Mouse (Mus musculus): ENCODE measurements around the gene Gpatch4. TPM values are rescaled to one million over a fixed set of nuclear protein-coding genes. Genes with fewer than 3 reads are reported as not detected.

The Gpatch4 gene
- polyA plus RNA-seq, 1 experiment = 4.4 TPM

DNA sequence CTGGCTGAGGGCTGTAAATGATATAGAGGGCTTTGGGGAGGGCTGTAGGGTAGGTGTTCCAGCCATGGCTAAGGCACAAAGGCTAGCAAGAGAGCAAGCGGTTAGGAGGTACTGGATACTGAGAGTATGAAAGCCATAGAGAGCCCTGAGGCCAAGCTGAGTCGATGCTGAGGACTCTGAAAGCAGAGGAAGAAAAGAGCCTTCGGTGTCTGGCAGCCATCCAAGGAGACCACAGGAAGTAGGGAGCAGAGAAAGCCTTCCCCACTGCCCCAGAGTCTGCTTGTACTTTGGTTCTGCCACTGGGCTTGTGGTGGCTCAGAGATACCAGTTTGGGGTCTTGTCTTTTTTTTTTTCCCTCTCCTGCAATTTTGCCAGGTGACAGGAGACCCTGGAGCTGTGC, 57.3 kb downstream of the Gpatch4 start:
- Histone ChIP-seq H3K4me3 (ENCODE audit: low read depth, low read length) (no peak overlapping the region), H3K27me3 (ENCODE audit: control insufficient read depth, insufficient read depth, low read length) (no peaks in the 10 kb centered on the region), H3K36me3 (ENCODE audit: control insufficient read depth, insufficient read depth, low read length) (peaks cover 16% of the 10 kb centered on the region), H3K4me1 (ENCODE audit: control insufficient read depth, insufficient read depth, insufficient read length, low read length) (no peaks in the 10 kb centered on the region), H3K27ac (ENCODE audit: insufficient read depth, low read depth, low read length) (no peak overlapping the region)
- no peak for TF ChIP-seq POLR2A (IDR thresholded peaks at IDR 0.05; ENCODE audit: low read depth, low read length)
- no peak for TF ChIP-seq CTCF (IDR thresholded peaks at IDR 0.05; ENCODE audit: extremely low read depth, insufficient read length, insufficient replicate concordance, low read depth, low read length)
- 66% methylated on average over 3 of the region's 3 CpGs for WGBS

DNA sequence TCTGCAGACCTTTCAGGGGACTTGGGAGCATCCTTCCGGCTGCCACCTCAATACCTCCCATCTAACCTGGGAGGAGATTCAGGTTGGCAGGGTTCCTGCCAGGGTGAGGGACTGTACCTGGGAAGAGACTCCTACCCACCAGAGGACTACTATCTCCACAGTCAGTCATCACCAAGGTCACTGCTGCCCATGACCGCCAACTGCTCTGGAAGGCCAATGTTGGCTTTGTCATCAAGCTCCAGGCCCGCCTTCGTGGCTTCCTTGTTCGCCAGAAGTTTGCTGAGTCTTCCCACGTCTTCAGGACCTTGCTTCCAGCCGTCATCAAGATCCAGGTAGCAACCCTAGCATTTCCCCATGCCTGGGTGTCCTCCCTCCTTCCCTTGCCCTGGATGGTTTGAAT, 58.8 kb downstream of the Gpatch4 start:
- no peaks in the 10 kb centered on the region for H3K27me3 ChIP-seq (ENCODE audit: control insufficient read depth, insufficient read depth, low read length)
- H3K27ac ChIP-seq (ENCODE audit: insufficient read depth, low read depth, low read length) = no peak overlapping the region
- no peaks in the 10 kb centered on the region for H3K4me1 ChIP-seq (ENCODE audit: control insufficient read depth, insufficient read depth, insufficient read length, low read length)
- H3K36me3 ChIP-seq (ENCODE audit: control insufficient read depth, insufficient read depth, low read length) = peaks cover 15% of the 10 kb centered on the region
- H3K4me3 ChIP-seq (ENCODE audit: low read depth, low read length) = no peak overlapping the region
- TF ChIP-seq CTCF (IDR thresholded peaks at IDR 0.05; ENCODE audit: extremely low read depth, insufficient read length, insufficient replicate concordance, low read depth, low read length) (no peak), POLR2A (IDR thresholded peaks at IDR 0.05; ENCODE audit: low read depth, low read length) (no peak)
- WGBS = 93% methylated on average over 7 of the region's 7 CpGs

DNA sequence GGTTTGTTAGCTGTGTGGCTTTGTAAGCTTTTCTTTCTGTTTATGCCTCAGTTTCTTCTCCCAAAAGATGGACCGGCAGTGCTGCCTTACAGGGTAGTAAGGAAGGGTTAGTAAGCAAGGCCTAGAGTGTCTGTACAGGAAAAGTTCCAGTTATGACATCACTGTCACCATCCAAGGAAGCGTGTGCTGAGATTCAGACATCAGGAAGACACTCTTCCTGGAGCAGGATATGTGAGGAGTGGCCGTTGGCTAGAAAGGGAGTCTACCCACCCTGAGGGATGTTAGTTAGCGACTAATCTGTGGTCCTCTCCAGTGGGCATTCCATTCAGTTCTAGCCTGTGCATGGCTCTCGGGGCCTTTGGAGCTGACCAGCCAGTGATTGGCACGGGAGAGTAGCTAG, 59.3 kb downstream of the Gpatch4 start:
- H3K27ac ChIP-seq (ENCODE audit: insufficient read depth, low read depth, low read length) = peak overlapping the region; percentile 12; the same call in 1 of the 2 replicates
- H3K27me3 ChIP-seq (ENCODE audit: control insufficient read depth, insufficient read depth, low read length) = no peaks in the 10 kb centered on the region
- H3K36me3 ChIP-seq (ENCODE audit: control insufficient read depth, insufficient read depth, low read length) = peaks cover 15% of the 10 kb centered on the region
- no peaks in the 10 kb centered on the region for H3K4me1 ChIP-seq (ENCODE audit: control insufficient read depth, insufficient read depth, insufficient read length, low read length)
- no peak for TF ChIP-seq POLR2A (IDR thresholded peaks at IDR 0.05; ENCODE audit: low read depth, low read length)
- WGBS = 92% methylated on average over 6 of the region's 6 CpGs
- no peak overlapping the region for H3K4me3 ChIP-seq (ENCODE audit: low read depth, low read length)

DNA sequence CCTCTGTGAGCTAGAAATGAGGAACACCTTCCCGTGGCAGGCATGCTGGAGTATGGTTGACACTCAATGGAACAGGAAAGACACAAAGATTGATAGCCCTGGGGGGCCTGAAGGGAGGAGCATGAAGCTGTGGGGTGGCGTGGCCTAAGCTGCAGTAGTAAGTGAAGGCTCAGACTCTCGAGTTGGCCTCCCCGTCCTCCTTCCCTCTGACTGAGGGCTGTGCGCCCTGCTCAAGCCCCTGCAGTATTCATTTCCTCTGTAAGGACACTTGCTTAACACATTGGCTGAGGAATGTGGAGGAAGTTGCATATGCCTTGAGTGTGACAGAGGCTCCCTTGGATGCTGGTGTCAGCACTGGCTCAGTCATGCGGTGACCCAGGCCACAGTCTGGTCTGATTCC, 59.7 kb downstream of the Gpatch4 start:
- Histone ChIP-seq H3K4me3 (ENCODE audit: low read depth, low read length) (no peak overlapping the region), H3K27ac (ENCODE audit: insufficient read depth, low read depth, low read length) (peak overlapping the region; percentile 12), H3K27me3 (ENCODE audit: control insufficient read depth, insufficient read depth, low read length) (no peaks in the 10 kb centered on the region), H3K4me1 (ENCODE audit: control insufficient read depth, insufficient read depth, insufficient read length, low read length) (no peaks in the 10 kb centered on the region), H3K36me3 (ENCODE audit: control insufficient read depth, insufficient read depth, low read length) (peaks cover 15% of the 10 kb centered on the region)
- 73% methylated on average over 6 of the region's 6 CpGs for whole genome bisulfite sequencing
- no peak for TF ChIP-seq POLR2A (IDR thresholded peaks at IDR 0.05; ENCODE audit: low read depth, low read length)
- TF ChIP-seq CTCF (IDR thresholded peaks at IDR 0.05; ENCODE audit: extremely low read depth, insufficient read length, insufficient replicate concordance, low read depth, low read length) = no peak

Other genes starting within 250 kb of the Gpatch4 start
- 0.08 and 0.18 TPM in 2 replicates for gene Ntrk1, start 247.9 kb upstream of the Gpatch4 start, polyA plus RNA-seq (2012; rRNA removed)
- 1.3 and 2.6 TPM in 2 replicates for gene Insrr, start 246.2 kb upstream of the Gpatch4 start, polyA plus RNA-seq (2012; rRNA removed)
- gene Pear1, start 218.8 kb upstream of the Gpatch4 start, polyA plus RNA-seq (2012; rRNA removed) = 13.0 and 20.1 TPM in 2 replicates
- 3.0 and 5.9 TPM in 2 replicates for gene Sh2d2a, start 196.4 kb upstream of the Gpatch4 start, polyA plus RNA-seq (2012; rRNA removed)
- gene Prcc, start 157.5 kb upstream of the Gpatch4 start, polyA plus RNA-seq (2012; rRNA removed) = 13.4 and 27.1 TPM in 2 replicates
- 20.0 and 44.5 TPM in 2 replicates for gene Hdgf, start 136.8 kb upstream of the Gpatch4 start, polyA plus RNA-seq (2012; rRNA removed)
- gene Mrpl24, start 123.6 kb upstream of the Gpatch4 start, polyA plus RNA-seq (2012; rRNA removed) = 12.5 and 25.5 TPM in 2 replicates
- gene Isg20l2, start 112.8 kb upstream of the Gpatch4 start, polyA plus RNA-seq (2012; rRNA removed) = 3.9 and 7.0 TPM in 2 replicates
- 12.5 and 17.3 TPM in 2 replicates for gene Rrnad1, start 112.4 kb upstream of the Gpatch4 start, polyA plus RNA-seq (2012; rRNA removed)
- 0.10 TPM in 1 of 2 replicates, not detected in the other for gene Crabp2, start 94.4 kb upstream of the Gpatch4 start, polyA plus RNA-seq (2012; rRNA removed)
- gene Nes, start 72.0 kb upstream of the Gpatch4 start, polyA plus RNA-seq (2012; rRNA removed) = 2.6 and 5.0 TPM in 2 replicates
- gene Bcan, start 42.9 kb upstream of the Gpatch4 start, polyA plus RNA-seq (2012; rRNA removed) = 0.04 and 0.24 TPM in 2 replicates
- not detected in 2 replicates for gene Hapln2, start 15.5 kb upstream of the Gpatch4 start, polyA plus RNA-seq (2012; rRNA removed)
- gene Naxe, start 15.4 kb downstream of the Gpatch4 start, polyA plus RNA-seq (2012; rRNA removed) = 25.4 and 41.6 TPM in 2 replicates
- not detected in 2 replicates for gene Ttc24, start 35.2 kb downstream of the Gpatch4 start, polyA plus RNA-seq (2012; rRNA removed)
- gene Iqgap3, start 38.9 kb downstream of the Gpatch4 start, polyA plus RNA-seq (2012; rRNA removed) = 7.1 and 14.6 TPM in 2 replicates
- 61.9 and 89.7 TPM in 2 replicates for gene Mef2d, start 99.3 kb downstream of the Gpatch4 start, polyA plus RNA-seq (2012; rRNA removed)
- 11.2 and 40.3 TPM in 2 replicates for gene Rhbg, start 211.6 kb downstream of the Gpatch4 start, polyA plus RNA-seq (2012; rRNA removed)
- not detected in 2 replicates for gene Gm38392, start 244.1 kb downstream of the Gpatch4 start, polyA plus RNA-seq (2012; rRNA removed)

All from small intestine, adult 2 months (tissue).